In the genomic region with DNA sequence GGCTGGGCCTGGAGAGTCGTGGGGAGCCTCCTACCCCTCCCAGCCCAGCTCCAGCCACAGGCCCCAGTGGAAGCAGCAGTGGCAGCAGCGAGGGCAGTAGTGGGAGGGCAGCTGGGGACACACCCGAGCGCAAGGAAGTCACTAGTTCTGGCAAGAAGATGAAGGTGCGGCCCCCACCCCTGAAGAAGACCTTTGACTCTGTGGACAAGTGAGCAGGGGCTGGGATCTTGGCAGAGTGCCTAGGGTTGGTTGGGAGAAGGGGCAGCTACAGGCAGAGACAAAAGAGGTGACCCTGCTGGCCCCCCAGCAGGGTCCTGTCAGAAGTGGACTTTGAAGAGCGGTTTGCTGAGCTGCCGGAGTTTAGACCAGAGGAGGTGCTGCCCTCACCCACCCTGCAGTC, we compare ENCODE assay signal across 14 mouse cellular contexts. TPM values are rescaled to one million over a fixed set of nuclear protein-coding genes. Genes with fewer than 3 reads are reported as not detected.
DNase-seq lines count a peak whose midpoint lies in the region; ATAC-seq lines count a peak whose summit lies in the region.
"Had no signal": no experiment of that assay in that cellular context is flagged by ENCODE, and none has a peak within 500 bp of the region (broad histone marks: within the 10 kb centered on the region; RNA-seq: fewer than 3 reads in every experiment).

No protein-coding gene starts in this region.

- peaks cover 92% of the 10 kb centered on the region for H3K36me3 ChIP-seq in forebrain, embryonic 10.5 days (replicated peaks)
- H3K36me3 ChIP-seq in forebrain, embryonic 14.5 days (ENCODE audit: control insufficient read depth, insufficient read depth, low read length): peaks cover 91% of the 10 kb centered on the region
- peaks cover 89% of the 10 kb centered on the region for H3K36me3 ChIP-seq in hindbrain, embryonic 13.5 days
- H3K36me3 ChIP-seq in hindbrain, embryonic 16.5 days (ENCODE audit: control insufficient read depth, insufficient read depth, low read length): peaks cover 63% of the 10 kb centered on the region
- H3K36me3 ChIP-seq in neural tube, embryonic 14.5 days (ENCODE audit: control insufficient read depth, insufficient read depth, low read length): peaks cover 73% of the 10 kb centered on the region

- H3K4me1 ChIP-seq in forebrain, embryonic 10.5 days: peaks cover 30% of the 10 kb centered on the region
- H3K4me1 ChIP-seq in forebrain, embryonic 14.5 days (ENCODE audit: control insufficient read depth, insufficient read depth, low read length): peaks cover 11% of the 10 kb centered on the region; the same call in 1 of the 2 replicates
- H3K4me1 ChIP-seq in hindbrain, embryonic 13.5 days (replicated peaks): peaks cover 49% of the 10 kb centered on the region
- peaks cover 16% of the 10 kb centered on the region for H3K4me1 ChIP-seq in hindbrain, embryonic 16.5 days (ENCODE audit: control insufficient read depth, insufficient read depth, low read depth, low read length)
- H3K4me1 ChIP-seq in neural tube, embryonic 14.5 days (ENCODE audit: control insufficient read depth, insufficient read depth, low read length): peaks cover 15% of the 10 kb centered on the region

- H3K4me3 ChIP-seq in forebrain, embryonic 10.5 days: no peak overlapping the region
- no peak overlapping the region for H3K4me3 ChIP-seq in forebrain, embryonic 14.5 days (ENCODE audit: low read depth, low read length)
- no peak overlapping the region for H3K4me3 ChIP-seq in hindbrain, embryonic 13.5 days
- H3K4me3 ChIP-seq in hindbrain, embryonic 16.5 days (ENCODE audit: low read length): no peak overlapping the region
- H3K4me3 ChIP-seq in neural tube, embryonic 14.5 days (ENCODE audit: low read depth, low read length): no peak overlapping the region
- H3K4me3 ChIP-seq: forebrain, embryonic 15.5 days; limb, embryonic 13.5 days; megakaryocyte, embryonic 14.5 days; neural tube, embryonic 12.5 days had no signal

- H3K4me2 ChIP-seq in forebrain, embryonic 14.5 days (ENCODE audit: low read length): no peak overlapping the region
- no peak overlapping the region for H3K4me2 ChIP-seq in hindbrain, embryonic 13.5 days
- no peak overlapping the region for H3K4me2 ChIP-seq in hindbrain, embryonic 16.5 days (ENCODE audit: low read length)
- no peak overlapping the region for H3K4me2 ChIP-seq in neural tube, embryonic 14.5 days (ENCODE audit: low read depth, low read length)
- H3K4me2 ChIP-seq: forebrain, embryonic 15.5 days; limb, embryonic 13.5 days; neural tube, embryonic 12.5 days had no signal

- 0 out of 2 replicates have a peak overlapping the region, but pooled peaks have one; percentile 1 for H3K27ac ChIP-seq in forebrain, embryonic 10.5 days
- no peak overlapping the region for H3K27ac ChIP-seq in forebrain, embryonic 14.5 days (ENCODE audit: low read depth, low read length)
- H3K27ac ChIP-seq in hindbrain, embryonic 13.5 days: peak overlapping the region; percentile 55
- H3K27ac ChIP-seq in hindbrain, embryonic 16.5 days (ENCODE audit: low read depth, low read length): no peak overlapping the region
- peak overlapping the region; percentile 6; the same call in 1 of the 2 replicates for H3K27ac ChIP-seq in neural tube, embryonic 14.5 days (ENCODE audit: low read depth, low read length)
- H3K27ac ChIP-seq: neural tube, embryonic 12.5 days had no signal

- H3K27me3 ChIP-seq in forebrain, embryonic 10.5 days (ENCODE audit: poor library complexity, severe bottlenecking): no peaks in the 10 kb centered on the region
- H3K27me3 ChIP-seq in forebrain, embryonic 14.5 days (replicated peaks; ENCODE audit: control insufficient read depth, insufficient read depth, low read length): no peaks in the 10 kb centered on the region
- H3K27me3 ChIP-seq in hindbrain, embryonic 13.5 days: no peaks in the 10 kb centered on the region
- H3K27me3 ChIP-seq in hindbrain, embryonic 16.5 days (replicated peaks; ENCODE audit: control insufficient read depth, insufficient read depth, low read length): no peaks in the 10 kb centered on the region
- H3K27me3 ChIP-seq in neural tube, embryonic 14.5 days (ENCODE audit: control insufficient read depth, insufficient read depth, low read length): no peaks in the 10 kb centered on the region
- H3K27me3 ChIP-seq: forebrain, embryonic 15.5 days; limb, embryonic 13.5 days; neural tube, embryonic 12.5 days had no signal

- no peak for ATAC-seq in forebrain, embryonic 14.5 days
- ATAC-seq in hindbrain, embryonic 13.5 days (ENCODE audit: low FRiP score): no peak
- no peak for ATAC-seq in hindbrain, embryonic 16.5 days
- no peak for ATAC-seq in neural tube, embryonic 14.5 days (ENCODE audit: low read depth)

- DNase-seq in forebrain, embryonic 10.5 days (ENCODE audit: extremely low spot score, low spot score): no peak
- no peak for DNase-seq in forebrain, embryonic 14.5 days (ENCODE audit: low spot score)
- DNase-seq in testis, postnatal 10 days (ENCODE audit: low spot score): peak; percentile 59
- DNase-seq in testis, postnatal 14 days (ENCODE audit: low spot score): no peak
- DNase-seq in embryo, embryonic 10.5 days (ENCODE audit: low spot score): no peak
- DNase-seq: lung, adult 2 months had no signal

- H3K9me3 ChIP-seq in forebrain, embryonic 10.5 days: peaks cover 12% of the 10 kb centered on the region; the same call in 1 of the 2 replicates
- H3K9me3 ChIP-seq in forebrain, embryonic 14.5 days (replicated peaks; ENCODE audit: control insufficient read depth, low read length): no peaks in the 10 kb centered on the region
- no peaks in the 10 kb centered on the region for H3K9me3 ChIP-seq in hindbrain, embryonic 13.5 days
- H3K9me3 ChIP-seq in hindbrain, embryonic 16.5 days (ENCODE audit: control insufficient read depth, low read length): no peaks in the 10 kb centered on the region
- no peaks in the 10 kb centered on the region for H3K9me3 ChIP-seq in neural tube, embryonic 14.5 days (ENCODE audit: control insufficient read depth, low read length)
- H3K9me3 ChIP-seq: forebrain, embryonic 15.5 days; limb, embryonic 13.5 days had no signal

- 86% methylated on average over 7 of the region's 7 CpGs for WGBS in forebrain, embryonic 10.5 days
- WGBS in forebrain, embryonic 14.5 days: 67% methylated on average over 7 of the region's 7 CpGs
- WGBS in hindbrain, embryonic 13.5 days: 66% methylated on average over 7 of the region's 7 CpGs
- WGBS in hindbrain, embryonic 16.5 days: 54% methylated on average over 7 of the region's 7 CpGs
- WGBS in neural tube, embryonic 14.5 days: 61% methylated on average over 7 of the region's 7 CpGs

- H3K9ac ChIP-seq in forebrain, embryonic 14.5 days (ENCODE audit: low read length): no peak overlapping the region
- H3K9ac ChIP-seq in hindbrain, embryonic 13.5 days: peak overlapping the region; percentile 49; the same call in 1 of the 2 replicates
- no peak overlapping the region for H3K9ac ChIP-seq in hindbrain, embryonic 16.5 days (ENCODE audit: low read depth, low read length)
- no peak overlapping the region for H3K9ac ChIP-seq in neural tube, embryonic 14.5 days (replicated peaks; ENCODE audit: low read depth, low read length)
- H3K9ac ChIP-seq: forebrain, embryonic 15.5 days; limb, embryonic 13.5 days; neural tube, embryonic 12.5 days had no signal

RNA-seq across cellular contexts. Expression of gene Pafah1b3, which starts 5.7 kb away (rescaled TPM):
- 246 and 257 TPM in 2 replicates for polyA plus RNA-seq in forebrain, embryonic 10.5 days (2016; fragmentation: Nextera tagmentation; extraction: Ambion mirVana)
- polyA plus RNA-seq in forebrain, embryonic 14.5 days (2014; fragmentation: Nextera tagmentation; extraction: Ambion mirVana): 574 and 635 TPM in 2 replicates
- polyA plus RNA-seq in hindbrain, embryonic 13.5 days (2015; fragmentation: Nextera tagmentation; extraction: Ambion mirVana): 619 and 632 TPM in 2 replicates
- polyA plus RNA-seq in hindbrain, embryonic 16.5 days (2015; fragmentation: Nextera tagmentation; extraction: Ambion mirVana): 566 and 571 TPM in 2 replicates
- 561 and 590 TPM in 2 replicates for polyA plus RNA-seq in neural tube, embryonic 14.5 days (2014; fragmentation: Nextera tagmentation; extraction: Ambion mirVana)

RNA-seq across cellular contexts. Expression of gene Prr19, which starts 9.1 kb away (rescaled TPM):
- polyA plus RNA-seq in forebrain, embryonic 10.5 days (2016; fragmentation: Nextera tagmentation; extraction: Ambion mirVana): 1.4 and 1.7 TPM in 2 replicates
- 1.8 and 2.2 TPM in 2 replicates for polyA plus RNA-seq in forebrain, embryonic 14.5 days (2014; fragmentation: Nextera tagmentation; extraction: Ambion mirVana)
- polyA plus RNA-seq in hindbrain, embryonic 13.5 days (2015; fragmentation: Nextera tagmentation; extraction: Ambion mirVana): 2.3 TPM in 2 replicates
- polyA plus RNA-seq in hindbrain, embryonic 16.5 days (2015; fragmentation: Nextera tagmentation; extraction: Ambion mirVana): 4.7 and 4.8 TPM in 2 replicates
- polyA plus RNA-seq in neural tube, embryonic 14.5 days (2014; fragmentation: Nextera tagmentation; extraction: Ambion mirVana): 2.7 and 4.3 TPM in 2 replicates
- polyA plus RNA-seq: lung, adult 2 months had no signal

RNA-seq across cellular contexts. Expression of gene Tmem145, which starts 13.8 kb away (rescaled TPM):
- polyA plus RNA-seq in forebrain, embryonic 10.5 days (2016; fragmentation: Nextera tagmentation; extraction: Ambion mirVana): 1.3 and 1.8 TPM in 2 replicates
- 14.5 and 25.5 TPM in 2 replicates for polyA plus RNA-seq in forebrain, embryonic 14.5 days (2014; fragmentation: Nextera tagmentation; extraction: Ambion mirVana)
- polyA plus RNA-seq in hindbrain, embryonic 13.5 days (2015; fragmentation: Nextera tagmentation; extraction: Ambion mirVana): 49.5 and 50.6 TPM in 2 replicates
- 78.7 and 85.0 TPM in 2 replicates for polyA plus RNA-seq in hindbrain, embryonic 16.5 days (2015; fragmentation: Nextera tagmentation; extraction: Ambion mirVana)
- 70.6 and 94.9 TPM in 2 replicates for polyA plus RNA-seq in neural tube, embryonic 14.5 days (2014; fragmentation: Nextera tagmentation; extraction: Ambion mirVana)
- polyA plus RNA-seq: gonadal fat pad, adult 2 months; lung, adult 2 months had no signal

RNA-seq across cellular contexts. Expression of gene Cic, which starts 24.6 kb away (rescaled TPM):
- 19.4 and 20.6 TPM in 2 replicates for polyA plus RNA-seq in forebrain, embryonic 10.5 days (2016; fragmentation: Nextera tagmentation; extraction: Ambion mirVana)
- 37.4 and 38.7 TPM in 2 replicates for polyA plus RNA-seq in forebrain, embryonic 14.5 days (2014; fragmentation: Nextera tagmentation; extraction: Ambion mirVana)
- 36.9 and 42.4 TPM in 2 replicates for polyA plus RNA-seq in hindbrain, embryonic 13.5 days (2015; fragmentation: Nextera tagmentation; extraction: Ambion mirVana)
- 31.0 and 36.4 TPM in 2 replicates for polyA plus RNA-seq in hindbrain, embryonic 16.5 days (2015; fragmentation: Nextera tagmentation; extraction: Ambion mirVana)
- polyA plus RNA-seq in neural tube, embryonic 14.5 days (2014; fragmentation: Nextera tagmentation; extraction: Ambion mirVana): 43.3 and 46.6 TPM in 2 replicates

RNA-seq across cellular contexts. Expression of gene Megf8, which starts 24.9 kb away (rescaled TPM):
- 15.2 and 16.6 TPM in 2 replicates for polyA plus RNA-seq in forebrain, embryonic 10.5 days (2016; fragmentation: Nextera tagmentation; extraction: Ambion mirVana)
- 13.3 and 17.5 TPM in 2 replicates for polyA plus RNA-seq in forebrain, embryonic 14.5 days (2014; fragmentation: Nextera tagmentation; extraction: Ambion mirVana)
- polyA plus RNA-seq in hindbrain, embryonic 13.5 days (2015; fragmentation: Nextera tagmentation; extraction: Ambion mirVana): 18.7 and 20.4 TPM in 2 replicates
- polyA plus RNA-seq in hindbrain, embryonic 16.5 days (2015; fragmentation: Nextera tagmentation; extraction: Ambion mirVana): 23.6 and 23.7 TPM in 2 replicates
- polyA plus RNA-seq in neural tube, embryonic 14.5 days (2014; fragmentation: Nextera tagmentation; extraction: Ambion mirVana): 22.6 and 22.9 TPM in 2 replicates

Comparison
In these comparisons a context has a peak if more than half of its experiments do, and no peak if none do; other contexts are left out.
1. H3K27ac ChIP-seq: peak in forebrain, embryonic 10.5 days (single experiment), hindbrain, embryonic 13.5 days (single experiment) and neural tube, embryonic 14.5 days (single experiment); none in forebrain, embryonic 14.5 days (single experiment) and hindbrain, embryonic 16.5 days (single experiment).